9 mouse cellular contexts compared by ENCODE assay signal in the genomic region with DNA sequence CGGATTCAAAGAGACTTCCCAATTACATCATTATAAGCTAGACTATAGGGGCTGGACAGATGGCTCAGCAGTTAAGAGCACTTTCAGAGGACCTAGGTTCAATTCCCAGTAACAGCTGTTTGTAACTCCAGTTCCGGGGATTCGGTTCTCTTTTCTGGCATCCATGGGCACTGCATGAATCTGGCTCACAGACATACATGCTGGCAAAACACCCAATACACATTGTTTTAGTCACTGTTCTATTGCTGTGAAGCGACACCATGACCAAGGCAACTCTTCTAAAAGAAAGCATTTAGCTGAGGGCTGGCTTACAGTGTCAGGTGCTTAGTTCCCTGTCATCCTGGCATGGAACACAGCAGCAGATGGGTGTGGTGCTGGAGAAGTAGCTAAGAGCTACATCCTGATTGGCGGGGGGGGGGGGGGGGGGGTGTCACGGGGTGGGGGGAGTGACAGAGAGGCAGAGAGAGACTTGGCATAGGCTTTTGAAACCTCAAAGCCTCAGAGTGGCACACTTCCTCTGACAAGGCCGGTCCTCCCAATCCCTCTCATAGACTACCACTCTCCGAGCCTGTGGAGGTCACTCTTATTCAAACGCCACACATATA. TPM values are rescaled to one million over a fixed set of nuclear protein-coding genes. Genes with fewer than 3 reads are reported as not detected.
DNase-seq lines count a peak whose midpoint lies in the region; ATAC-seq and TF ChIP-seq lines count a peak whose summit lies in the region.
"Had no signal": no experiment of that assay in that cellular context is flagged by ENCODE, and none has a peak within 500 bp of the region (broad histone marks: within the 10 kb centered on the region; RNA-seq: fewer than 3 reads in every experiment).

No protein-coding gene starts in this region.

- peak; percentile 46 for ATAC-seq in megakaryocyte, adult 5-6 weeks (ENCODE audit: poor library complexity, severe bottlenecking)
- ATAC-seq in kidney, embryonic 15.5 days (replicated peaks; ENCODE audit: low FRiP score), result no peak

- DNase-seq in layer of hippocampus, postnatal 14 days (ENCODE audit: low spot score in 2 of 2), result peak; percentile 35 to 54
- no peak for DNase-seq in layer of hippocampus, adult 8-10 months (ENCODE audit: low spot score in 2 of 2)
- DNase-seq in CH12.LX (ENCODE audit: extremely low read depth), result no peak
- DNase-seq in cerebellum, adult 2 months, result peak in 1 of 2 experiments; percentile 56
- DNase-seq in frontal cortex, postnatal 14 days (ENCODE audit: low spot score in 2 of 2), result no peak
- DNase-seq: kidney, adult 18-20 months; lung, postnatal 4 days had no signal

- H3K4me1 ChIP-seq in CH12.LX (ENCODE audit: control insufficient read depth in 1 of 2, insufficient read depth in 2 of 2), result peaks cover 8 to 22% of the 10 kb centered on the region in 2 experiments
- H3K4me1 ChIP-seq in cerebellum, adult 2 months (ENCODE audit: control insufficient read depth, insufficient read depth, low read length), result peaks cover 3% of the 10 kb centered on the region
- 0 out of 2 replicates have a peak, but pooled peaks cover 5% of the 10 kb centered on the region for H3K4me1 ChIP-seq in kidney, embryonic 15.5 days

- TF ChIP-seq EP300 in CH12.LX (IDR thresholded peaks at IDR 0.05; ENCODE audit: low read length), result no peak

- no peaks in the 10 kb centered on the region for H3K9me3 ChIP-seq in CH12.LX (replicated peaks; ENCODE audit: low read length)
- H3K9me3 ChIP-seq in kidney, embryonic 15.5 days (replicated peaks), result no peaks in the 10 kb centered on the region

- H3K4me3 ChIP-seq in CH12.LX (replicated peaks in 1 of 3; ENCODE audit: low read depth in 2 of 3, low read length in 2 of 3, poor library complexity in 1 of 3), result no peak overlapping the region
- no peak overlapping the region for H3K4me3 ChIP-seq in cerebellum, adult 2 months (replicated peaks; ENCODE audit: insufficient read depth, low read depth, low read length)
- no peak overlapping the region for H3K4me3 ChIP-seq in kidney, embryonic 15.5 days (replicated peaks)

- no peak overlapping the region for H3K27ac ChIP-seq in CH12.LX (ENCODE audit: insufficient read depth, low read depth)
- no peak overlapping the region for H3K27ac ChIP-seq in cerebellum, adult 2 months (ENCODE audit: insufficient read depth, low read length)
- no peak overlapping the region for H3K27ac ChIP-seq in kidney, embryonic 15.5 days

- no peak for TF ChIP-seq CTCF in CH12.LX (conservative IDR thresholded peaks at IDR 0.05 in 1 of 2, IDR thresholded peaks at IDR 0.05 in 1 of 2; ENCODE audit: low read depth in 2 of 2, low read length in 2 of 2)
- TF ChIP-seq CTCF in cerebellum, adult 2 months (IDR thresholded peaks at IDR 0.05; ENCODE audit: borderline replicate concordance, insufficient read depth, low read depth, low read length), result no peak

- peak overlapping the region; percentile 77 for H3K4me2 ChIP-seq in CH12.LX (ENCODE audit: insufficient read depth, low read depth, poor library complexity, severe bottlenecking)
- H3K4me2 ChIP-seq in kidney, embryonic 15.5 days, result no peak overlapping the region

- no peaks in the 10 kb centered on the region for H3K79me2 ChIP-seq in CH12.LX (replicated peaks; ENCODE audit: control insufficient read depth, extremely low read depth, insufficient read depth, poor library complexity, severe bottlenecking)

- TF ChIP-seq POLR2A in CH12.LX (IDR thresholded peaks at IDR 0.05; ENCODE audit: low read depth, low read length), result no peak
- TF ChIP-seq POLR2A in cerebellum, adult 2 months (IDR thresholded peaks at IDR 0.05; ENCODE audit: borderline replicate concordance, insufficient read depth, low read length), result peak; percentile 19; the same call in 1 of the 2 replicates

- in situ Hi-C loops in CH12.LX (cut with MboI; ENCODE audit: low pct_ligation_motif_present, low pct_unique_long_range_greater_than_20kb, low sequenced_read_pairs), result loop anchor here (5.0 kb wide), 1 partner anchor 107 kb away; no protein-coding TSS in a partner anchor

- no peak overlapping the region; the same call in 1 of the 2 replicates for H3K9ac ChIP-seq in CH12.LX (ENCODE audit: insufficient read depth, low read depth)
- H3K9ac ChIP-seq in kidney, embryonic 15.5 days, result no peak overlapping the region

- WGBS in cerebellum, adult 2 months, result 26% methylated on average over 9 of the region's 9 CpGs
- WGBS in kidney, embryonic 15.5 days, result 76% methylated on average over 8 of the region's 9 CpGs

- H3K27me3 ChIP-seq in CH12.LX (replicated peaks), result no peaks in the 10 kb centered on the region
- no peaks in the 10 kb centered on the region for H3K27me3 ChIP-seq in cerebellum, adult 2 months (ENCODE audit: control insufficient read depth, insufficient read depth, low read length)
- H3K27me3 ChIP-seq in kidney, embryonic 15.5 days, result peaks cover 12% of the 10 kb centered on the region; the same call in 1 of the 2 replicates

- H3K36me3 ChIP-seq in CH12.LX (replicated peaks in 1 of 2; ENCODE audit: control insufficient read depth in 1 of 2, insufficient read depth in 1 of 2, low read length in 1 of 2), result peaks cover 0 to 13% of the 10 kb centered on the region in 2 experiments
- H3K36me3 ChIP-seq in kidney, embryonic 15.5 days, result no peaks in the 10 kb centered on the region

- TF ChIP-seq RAD21 in CH12.LX (IDR thresholded peaks at IDR 0.05; ENCODE audit: low read depth, low read length), result no peak

- dilution Hi-C loops in CH12.LX (cut with MboI; ENCODE audit: extremely low pct_ligation_motif_present, extremely low pct_unique_long_range_greater_than_20kb, low sequenced_read_pairs), result no loop called here

TF ChIP-seq in CH12.LX, 34 proteins besides CTCF, POLR2A, EP300 and RAD21:
- no peak for TF ChIP-seq GABPA (IDR thresholded peaks at IDR 0.05; ENCODE audit: insufficient replicate concordance, low read depth, low read length)
- TF ChIP-seq POLR2AphosphoS2 (IDR thresholded peaks at IDR 0.05; ENCODE audit: low read depth, low read length), result no peak
- no peak for TF ChIP-seq MAX (IDR thresholded peaks at IDR 0.05; ENCODE audit: low read length)
- TF ChIP-seq TCF12 (IDR thresholded peaks at IDR 0.05; ENCODE audit: low read depth, low read length), result no peak
- TF ChIP-seq BHLHE40 (IDR thresholded peaks at IDR 0.05; ENCODE audit: low read depth, low read length), result no peak
- no peak for TF ChIP-seq E2F4 (IDR thresholded peaks at IDR 0.05; ENCODE audit: insufficient replicate concordance, low read depth, low read length)
- TF ChIP-seq MXI1 (IDR thresholded peaks at IDR 0.05; ENCODE audit: low read depth, low read length), result no peak
- no peak for TF ChIP-seq TBP (conservative IDR thresholded peaks at IDR 0.05; ENCODE audit: low read depth, low read length)

RNA-seq across cellular contexts. Expression of a gene that starts 10.5 kb away (rescaled TPM):
- total RNA-seq in layer of hippocampus, postnatal 14 days (2021), result 10 to 100 TPM; 19.5 to 22.5 TPM
- total RNA-seq in layer of hippocampus, adult 8-10 months (2022), result 10 to 100 TPM; 26.6 to 33.8 (median 32.2) TPM
- 26.2 and 28.8 TPM in 2 replicates for total RNA-seq in CH12.LX (2012; rRNA removed)
- total RNA-seq in CH12.LX (2014; rRNA removed), result 31.2 and 35.2 TPM in 2 replicates
- polyA plus RNA-seq in CH12.LX (2012; ENCODE audit: insufficient read length, low read depth), result 79.7 TPM in 2 replicates
- 42.5 and 45.0 TPM in 2 replicates for polyA plus RNA-seq in cerebellum, adult 2 months (2012; rRNA removed)
- 37.7 and 42.5 TPM in 2 replicates for total RNA-seq in megakaryocyte, adult 5-6 weeks (2015)
- total RNA-seq in megakaryocyte, adult 5-6 weeks (2017), result 34.1 and 43.2 TPM in 2 replicates
- polyA plus RNA-seq in kidney, embryonic 15.5 days (2015; fragmentation: Nextera tagmentation; extraction: Ambion mirVana), result 51.0 and 56.6 TPM in 2 replicates

RNA-seq across cellular contexts. Expression of a gene that starts 31.1 kb away (rescaled TPM):
- total RNA-seq in layer of hippocampus, postnatal 14 days (2021), result 10 to 100 TPM; 43.2 to 48.9 TPM
- 10 to 100 TPM; 44.8 to 62.1 (median 51.2) TPM for total RNA-seq in layer of hippocampus, adult 8-10 months (2022)
- total RNA-seq in CH12.LX (2012; rRNA removed), result 80.6 and 87.0 TPM in 2 replicates
- 153 and 168 TPM in 2 replicates for total RNA-seq in CH12.LX (2014; rRNA removed)
- polyA plus RNA-seq in CH12.LX (2012; ENCODE audit: insufficient read length, low read depth), result 92.8 and 127 TPM in 2 replicates
- polyA plus RNA-seq in cerebellum, adult 2 months (2012; rRNA removed), result 71.7 and 74.9 TPM in 2 replicates
- 168 and 194 TPM in 2 replicates for total RNA-seq in megakaryocyte, adult 5-6 weeks (2015)
- total RNA-seq in megakaryocyte, adult 5-6 weeks (2017), result 167 and 196 TPM in 2 replicates
- polyA plus RNA-seq in kidney, embryonic 15.5 days (2015; fragmentation: Nextera tagmentation; extraction: Ambion mirVana), result 98.1 and 106 TPM in 2 replicates

RNA-seq across cellular contexts. Expression of a gene that starts 54.2 kb away (rescaled TPM):
- total RNA-seq in layer of hippocampus, postnatal 14 days (2021), result 10 to 100 TPM; 64.2 to 68.1 TPM
- 10 to 100 TPM; 34.8 to 37.7 (median 36.7) TPM for total RNA-seq in layer of hippocampus, adult 8-10 months (2022)
- 235 and 254 TPM in 2 replicates for total RNA-seq in CH12.LX (2012; rRNA removed)
- 312 and 363 TPM in 2 replicates for total RNA-seq in CH12.LX (2014; rRNA removed)
- polyA plus RNA-seq in CH12.LX (2012; ENCODE audit: insufficient read length, low read depth), result 323 and 392 TPM in 2 replicates
- polyA plus RNA-seq in cerebellum, adult 2 months (2012; rRNA removed), result 20.7 and 24.3 TPM in 2 replicates
- 71.2 and 79.5 TPM in 2 replicates for total RNA-seq in megakaryocyte, adult 5-6 weeks (2015)
- total RNA-seq in megakaryocyte, adult 5-6 weeks (2017), result 75.3 and 77.6 TPM in 2 replicates
- 82.7 and 87.5 TPM in 2 replicates for polyA plus RNA-seq in kidney, embryonic 15.5 days (2015; fragmentation: Nextera tagmentation; extraction: Ambion mirVana)

RNA-seq across cellular contexts. Expression of a gene that starts 54.4 kb away (rescaled TPM):
- total RNA-seq in layer of hippocampus, postnatal 14 days (2021), result 100 to 1,000 TPM; 113 to 115 TPM
- total RNA-seq in layer of hippocampus, adult 8-10 months (2022), result 10 to 100 TPM; 67.6 to 74.1 (median 67.9) TPM
- total RNA-seq in CH12.LX (2012; rRNA removed) (1.0 and 1.4 TPM in 2 replicates), CH12.LX (2014; rRNA removed) (not detected in 2 replicates)
- not detected in 2 replicates for polyA plus RNA-seq in CH12.LX (2012; ENCODE audit: insufficient read length, low read depth)
- 272 and 279 TPM in 2 replicates for polyA plus RNA-seq in cerebellum, adult 2 months (2012; rRNA removed)
- total RNA-seq in megakaryocyte, adult 5-6 weeks (2015), result 21.8 and 27.7 TPM in 2 replicates
- 20.5 and 31.2 TPM in 2 replicates for total RNA-seq in megakaryocyte, adult 5-6 weeks (2017)
- polyA plus RNA-seq in kidney, embryonic 15.5 days (2015; fragmentation: Nextera tagmentation; extraction: Ambion mirVana), result 45.8 and 47.9 TPM in 2 replicates

Comparison
In these comparisons a context has a peak if more than half of its experiments do, and no peak if none do; other contexts are left out.
1. DNase-seq: peak in layer of hippocampus, postnatal 14 days (2 of 2); none in layer of hippocampus, adult 8-10 months (0 of 2), CH12.LX (single experiment) and frontal cortex, postnatal 14 days (0 of 2).